Mouse (Mus musculus): ENCODE measurements around the gene Syt2. TPM values are rescaled to one million over a fixed set of nuclear protein-coding genes. Genes with fewer than 3 reads are reported as not detected.

The Syt2 gene
- polyA plus RNA-seq, 1 experiment from 2014 or later: 0.58 TPM

GRCm38 (mm10) chr1:134773256-134773655, 126.8 kb downstream of the Syt2 start:
- Histone ChIP-seq H3K27ac (peak overlapping the region; percentile 87), H3K9me3 (replicated peaks; ENCODE audit: low read length) (no peaks in the 10 kb centered on the region), H3K4me2 (ENCODE audit: low read length) (no peak overlapping the region), H3K4me3 (replicated peaks; ENCODE audit: low read depth, low read length) (no peak overlapping the region), H3K36me3 (ENCODE audit: insufficient read depth, low read length) (no peaks in the 10 kb centered on the region), H3K9ac (ENCODE audit: low read depth, low read length) (no peak overlapping the region), H3K4me1 (replicated peaks; ENCODE audit: insufficient read depth, low read length) (peaks cover 14% of the 10 kb centered on the region), H3K27me3 (ENCODE audit: insufficient read depth, low read length) (no peaks in the 10 kb centered on the region)
- WGBS: 33% methylated on average over 12 of the region's 12 CpGs
- ATAC-seq (replicated peaks; ENCODE audit: low FRiP score, low read depth): no peak; the same call in 1 of the 2 replicates
- no peak for DNase-seq (ENCODE audit: low spot score)
- TF ChIP-seq CTCF (IDR thresholded peaks at IDR 0.05; ENCODE audit: low read depth): no peak

- ATAC-seq (replicated peaks; ENCODE audit: low FRiP score, low read depth) (no peak), DNase-seq (ENCODE audit: low spot score) (peak; percentile 84)
- Histone ChIP-seq H3K9ac (ENCODE audit: low read depth, low read length) (no peak overlapping the region), H3K9me3 (replicated peaks; ENCODE audit: low read length) (no peaks in the 10 kb centered on the region), H3K36me3 (ENCODE audit: insufficient read depth, low read length) (no peaks in the 10 kb centered on the region), H3K4me3 (replicated peaks; ENCODE audit: low read depth, low read length) (no peak overlapping the region), H3K4me2 (ENCODE audit: low read length) (no peak overlapping the region), H3K27ac (peak overlapping the region; percentile 87), H3K27me3 (ENCODE audit: insufficient read depth, low read length) (no peaks in the 10 kb centered on the region), H3K4me1 (replicated peaks; ENCODE audit: insufficient read depth, low read length) (peaks cover 14% of the 10 kb centered on the region)
- WGBS: 63% methylated on average over 2 of the region's 2 CpGs
- no peak for TF ChIP-seq CTCF (IDR thresholded peaks at IDR 0.05; ENCODE audit: low read depth)
Observed at GRCm38 (mm10) chr1:134774247-134774646, 127.8 kb downstream of the Syt2 start.

- peak; percentile 18; the same call in 1 of the 2 replicates for TF ChIP-seq CTCF (IDR thresholded peaks at IDR 0.05; ENCODE audit: low read depth)
- Histone ChIP-seq H3K4me1 (replicated peaks; ENCODE audit: insufficient read depth, low read length) (peaks cover 14% of the 10 kb centered on the region), H3K36me3 (ENCODE audit: insufficient read depth, low read length) (no peaks in the 10 kb centered on the region), H3K27me3 (ENCODE audit: insufficient read depth, low read length) (no peaks in the 10 kb centered on the region), H3K9me3 (replicated peaks; ENCODE audit: low read length) (no peaks in the 10 kb centered on the region), H3K27ac (peak overlapping the region; percentile 87), H3K9ac (ENCODE audit: low read depth, low read length) (no peak overlapping the region), H3K4me3 (replicated peaks; ENCODE audit: low read depth, low read length) (no peak overlapping the region), H3K4me2 (ENCODE audit: low read length) (no peak overlapping the region)
- ATAC-seq (replicated peaks; ENCODE audit: low FRiP score, low read depth) (no peak), DNase-seq (ENCODE audit: low spot score) (peak; percentile 69)
- 36% methylated on average over 6 of the region's 6 CpGs for WGBS
Observed at GRCm38 (mm10) chr1:134774728-134775287, 128.3 kb downstream of the Syt2 start.

GRCm38 (mm10) chr1:134775631-134776030, 129.2 kb downstream of the Syt2 start:
- no peak for ATAC-seq (replicated peaks; ENCODE audit: low FRiP score, low read depth)
- H3K4me1 ChIP-seq (replicated peaks; ENCODE audit: insufficient read depth, low read length): peaks cover 14% of the 10 kb centered on the region
- H3K4me3 ChIP-seq (replicated peaks; ENCODE audit: low read depth, low read length): no peak overlapping the region
- H3K36me3 ChIP-seq (ENCODE audit: insufficient read depth, low read length): no peaks in the 10 kb centered on the region
- H3K27ac ChIP-seq: peak overlapping the region; percentile 87
- no peak for TF ChIP-seq CTCF (IDR thresholded peaks at IDR 0.05; ENCODE audit: low read depth)
- DNase-seq (ENCODE audit: low spot score): no peak
- H3K9ac ChIP-seq (ENCODE audit: low read depth, low read length): no peak overlapping the region
- no peaks in the 10 kb centered on the region for H3K9me3 ChIP-seq (replicated peaks; ENCODE audit: low read length)
- H3K4me2 ChIP-seq (ENCODE audit: low read length): no peak overlapping the region
- WGBS: 39% methylated on average over 3 of the region's 3 CpGs
- no peaks in the 10 kb centered on the region for H3K27me3 ChIP-seq (ENCODE audit: insufficient read depth, low read length)

DNA sequence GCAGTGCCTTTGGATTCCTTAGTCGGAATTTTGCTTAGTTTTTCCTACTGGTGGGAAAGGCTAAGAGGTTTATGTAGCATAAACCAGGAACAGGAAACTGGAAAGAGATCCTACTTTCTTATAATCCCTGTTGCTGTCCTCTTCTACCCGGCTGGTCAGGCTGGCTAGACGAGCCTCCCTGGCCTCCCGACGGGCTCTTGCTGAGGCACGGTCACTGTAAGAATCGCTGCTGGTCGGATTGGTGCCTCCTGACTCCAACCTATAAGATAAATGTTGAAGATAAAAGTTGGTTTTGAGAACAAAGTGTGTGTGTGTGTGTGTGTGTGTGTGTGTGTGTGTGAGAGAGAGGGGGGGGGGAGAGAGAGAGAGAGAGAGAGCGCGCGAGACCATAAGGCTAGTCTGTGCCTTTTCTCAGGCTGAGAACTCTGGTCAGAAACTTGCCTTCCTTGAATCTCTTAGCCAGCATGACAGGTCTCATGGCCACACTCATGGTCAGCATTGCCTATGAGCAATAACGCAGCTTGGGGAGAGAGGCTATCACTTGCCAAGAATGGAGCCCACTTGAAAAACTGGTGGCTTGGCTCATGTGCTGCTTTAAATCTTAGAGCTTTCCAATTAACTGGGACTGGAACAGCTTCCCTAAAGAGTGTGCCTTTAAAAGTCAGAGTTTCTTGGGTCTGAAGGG, 130.9 kb downstream of the Syt2 start:
- ATAC-seq (replicated peaks; ENCODE audit: low FRiP score, low read depth): no peak

GRCm38 (mm10) chr1:134777936-134778548, 131.6 kb downstream of the Syt2 start:
- H3K36me3 ChIP-seq (ENCODE audit: insufficient read depth, low read length): no peaks in the 10 kb centered on the region
- 66% methylated on average over 13 of the region's 13 CpGs for WGBS
- no peak for DNase-seq (ENCODE audit: low spot score)
- H3K4me3 ChIP-seq (replicated peaks; ENCODE audit: low read depth, low read length): no peak overlapping the region
- no peak for TF ChIP-seq CTCF (IDR thresholded peaks at IDR 0.05; ENCODE audit: low read depth)
- no peak for ATAC-seq (replicated peaks; ENCODE audit: low FRiP score, low read depth)
- H3K4me2 ChIP-seq (ENCODE audit: low read length): no peak overlapping the region
- no peak overlapping the region for H3K27ac ChIP-seq
- no peaks in the 10 kb centered on the region for H3K27me3 ChIP-seq (ENCODE audit: insufficient read depth, low read length)
- H3K4me1 ChIP-seq (replicated peaks; ENCODE audit: insufficient read depth, low read length): peaks cover 12% of the 10 kb centered on the region
- no peak overlapping the region for H3K9ac ChIP-seq (ENCODE audit: low read depth, low read length)
- no peaks in the 10 kb centered on the region for H3K9me3 ChIP-seq (replicated peaks; ENCODE audit: low read length)

More for the DNA sequence above, 130.9 kb downstream of the Syt2 start:
- no peak for DNase-seq (ENCODE audit: low spot score)
- Histone ChIP-seq H3K4me2 (ENCODE audit: low read length) (no peak overlapping the region), H3K36me3 (ENCODE audit: insufficient read depth, low read length) (no peaks in the 10 kb centered on the region), H3K27ac (no peak overlapping the region), H3K27me3 (ENCODE audit: insufficient read depth, low read length) (no peaks in the 10 kb centered on the region), H3K9me3 (replicated peaks; ENCODE audit: low read length) (no peaks in the 10 kb centered on the region), H3K4me3 (replicated peaks; ENCODE audit: low read depth, low read length) (no peak overlapping the region), H3K9ac (ENCODE audit: low read depth, low read length) (no peak overlapping the region), H3K4me1 (replicated peaks; ENCODE audit: insufficient read depth, low read length) (peaks cover 12% of the 10 kb centered on the region)
- no peak for TF ChIP-seq CTCF (IDR thresholded peaks at IDR 0.05; ENCODE audit: low read depth)
- 57% methylated on average over 12 of the region's 12 CpGs for WGBS
